Mouse (Mus musculus) kidney, embryonic 14.5 days (tissue): ENCODE measurements around the gene Ttc7b. TPM values are rescaled to one million over a fixed set of nuclear protein-coding genes. Genes with fewer than 3 reads are reported as not detected.

Experiments
- ATAC-seq: fragments of 200-750 bp; cut with Nextera tagmentation; 2 replicates; pipeline ENCODE4 v1.8.0; 2017; ENCODE audit warnings: moderate number of reproducible peaks, mild to moderate bottlenecking, moderate TSS enrichment, moderate library complexity; ENCODE audit not compliant: low FRiP score, low TSS enrichment
- H3K27ac ChIP-seq: fragments of 300-500 bp; sonication (generic); 2 replicates; pipeline ENCODE4 v1.5.1; 2014; ENCODE audit warnings: low read depth, mild to moderate bottlenecking, low read length, moderate library complexity, mixed read lengths
- H3K27me3 ChIP-seq: fragments of 300-500 bp; sonication (generic); 2 replicates; pipeline ENCODE4 v1.6.1; 2014; ENCODE audit warnings: mild to moderate bottlenecking, low read length; ENCODE audit not compliant: control insufficient read depth, insufficient read depth
- H3K36me3 ChIP-seq: fragments of 300-500 bp; sonication (generic); 2 replicates; pipeline ENCODE4 v1.6.1; 2014; ENCODE audit warnings: low read length, mixed read lengths; ENCODE audit not compliant: control insufficient read depth, insufficient read depth
- H3K4me1 ChIP-seq: fragments of 300-500 bp; sonication (generic); 2 replicates; pipeline ENCODE4 v1.6.1; 2014; ENCODE audit warnings: low read length, mixed read lengths; ENCODE audit not compliant: control insufficient read depth, insufficient read depth
- H3K4me2 ChIP-seq: fragments of 300-500 bp; sonication (generic); replicated peaks from 2 replicates; pipeline ENCODE4 v1.6.1; 2014; ENCODE audit warnings: low read depth, mild to moderate bottlenecking, low read length
- H3K4me3 ChIP-seq: fragments of 300-500 bp; sonication (generic); 2 replicates; pipeline ENCODE4 v1.5.1; 2014; ENCODE audit warnings: mild to moderate bottlenecking, low read length
- H3K9ac ChIP-seq: fragments of 300-500 bp; sonication (generic); 2 replicates; pipeline ENCODE4 v1.6.1; 2014; ENCODE audit warnings: low read depth, mild to moderate bottlenecking, low read length, moderate library complexity
- H3K9me3 ChIP-seq: fragments of 300-500 bp; sonication (generic); 2 replicates; pipeline ENCODE4 v1.6.1; 2016; ENCODE audit warnings: low read length; ENCODE audit not compliant: control insufficient read depth
- WGBS: fragments of 180-500 bp; shearing (Covaris S2); extraction: QIAGEN DNeasy Blood & Tissue Kit; methylation state at CpG from one replicate; pipeline ENCODE4 v1.1.7; 2014; 5-methylcytosine and 5-hydroxymethylcytosine counted together
- polyA plus RNA-seq: library from polyadenylated mRNA; unstranded; fragments of >200 nt; fragmentation: Nextera tagmentation; extraction: Ambion mirVana; gene quantifications from 2 replicates; pipeline ENCODE4 v1.2.1, GENCODE M21; 2014

Ttc7b gene
- polyA plus RNA-seq, 1 experiment from 2014 or later, result 7.6 TPM

- H3K27me3 ChIP-seq, result no peaks in the 10 kb centered on the region
- 65% methylated on average over 20 of the region's 20 CpGs for whole genome bisulfite sequencing
- H3K27ac ChIP-seq, result no peak overlapping the region
- H3K4me3 ChIP-seq, result no peak overlapping the region
- no peaks in the 10 kb centered on the region for H3K9me3 ChIP-seq
- no peak overlapping the region for H3K9ac ChIP-seq
- H3K36me3 ChIP-seq, result no peaks in the 10 kb centered on the region
- ATAC-seq, result no peak
- H3K4me2 ChIP-seq, result no peak overlapping the region
- H3K4me1 ChIP-seq, result no peaks in the 10 kb centered on the region
These were observed 243.8 kb downstream of the Ttc7b start for GRCm38 (mm10) chr12:100276607-100277533.

DNA sequence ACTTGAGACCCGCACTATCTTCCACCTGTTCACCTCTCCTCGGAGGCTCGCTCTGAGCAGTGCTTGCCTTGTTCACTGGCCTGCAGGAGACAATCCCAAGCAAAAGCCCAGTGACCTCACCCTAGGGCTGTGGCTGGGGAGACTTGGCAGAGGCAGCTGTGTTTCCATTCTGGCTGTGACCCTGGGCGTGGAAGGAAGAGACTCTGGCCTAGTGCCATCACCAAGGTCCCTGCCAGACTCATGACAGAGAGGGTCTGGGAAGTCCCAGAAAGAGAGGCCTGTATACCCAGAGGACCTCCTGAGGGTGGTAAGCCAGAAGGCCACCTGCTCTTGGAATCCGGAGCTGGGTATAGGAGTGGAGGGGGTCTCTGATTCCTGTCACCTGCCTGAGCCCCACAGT, 244.8 kb downstream of the Ttc7b start:
- H3K27ac ChIP-seq, result no peak overlapping the region
- no peak overlapping the region for H3K9ac ChIP-seq
- no peaks in the 10 kb centered on the region for H3K27me3 ChIP-seq
- H3K4me2 ChIP-seq, result no peak overlapping the region
- no peaks in the 10 kb centered on the region for H3K9me3 ChIP-seq
- 68% methylated on average over 5 of the region's 5 CpGs for WGBS
- no peaks in the 10 kb centered on the region for H3K36me3 ChIP-seq
- no peak for ATAC-seq
- H3K4me3 ChIP-seq, result no peak overlapping the region
- H3K4me1 ChIP-seq, result no peaks in the 10 kb centered on the region

GRCm38 (mm10) chr12:100273033-100273432, 247.6 kb downstream of the Ttc7b start:
- Histone ChIP-seq H3K27ac (no peak overlapping the region), H3K4me1 (no peaks in the 10 kb centered on the region), H3K9ac (no peak overlapping the region), H3K9me3 (no peaks in the 10 kb centered on the region), H3K4me3 (no peak overlapping the region), H3K4me2 (no peak overlapping the region), H3K27me3 (no peaks in the 10 kb centered on the region), H3K36me3 (no peaks in the 10 kb centered on the region)
- no peak for ATAC-seq
- 93% methylated on average over 2 of the region's 2 CpGs for WGBS

DNA sequence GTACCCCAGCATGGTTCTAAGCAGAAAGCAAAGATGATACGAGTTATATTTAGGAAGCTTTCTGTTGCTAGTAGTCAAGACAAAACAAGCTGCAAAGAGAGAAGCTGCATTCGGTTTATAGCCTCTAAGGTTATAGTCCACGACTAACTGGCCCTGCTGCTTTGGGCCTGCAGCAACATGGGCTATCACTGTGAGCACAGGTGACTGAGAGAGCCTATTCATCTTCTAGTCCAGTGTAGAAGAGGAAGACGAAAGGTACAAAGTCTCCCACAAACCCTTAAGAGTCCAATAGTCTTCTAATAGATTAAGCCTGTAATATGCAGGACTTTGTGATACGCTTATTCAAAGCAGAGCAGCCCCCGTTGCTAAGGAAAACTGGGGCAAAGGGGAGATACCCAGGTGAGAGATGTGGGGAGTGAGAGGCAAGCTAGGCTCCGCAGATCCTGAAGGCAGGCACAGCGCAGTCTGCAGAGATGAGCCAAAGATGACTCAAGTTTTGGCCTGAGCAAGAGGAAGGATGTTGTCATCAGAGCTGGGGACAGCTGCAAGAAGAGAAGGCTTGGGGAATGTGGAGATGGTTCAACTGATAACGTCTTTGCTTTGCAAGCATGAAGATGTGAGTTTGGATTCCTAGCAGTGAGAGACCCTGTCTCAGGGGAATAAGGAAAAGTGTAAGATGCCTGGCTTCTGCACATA, 250.5 kb downstream of the Ttc7b start:
- no peak for ATAC-seq
- Histone ChIP-seq H3K9ac (no peak overlapping the region), H3K36me3 (no peaks in the 10 kb centered on the region), H3K4me2 (no peak overlapping the region), H3K4me1 (no peaks in the 10 kb centered on the region), H3K27ac (no peak overlapping the region), H3K4me3 (no peak overlapping the region), H3K27me3 (no peaks in the 10 kb centered on the region), H3K9me3 (no peaks in the 10 kb centered on the region)
- 83% methylated on average over 9 of the region's 9 CpGs for WGBS

DNA sequence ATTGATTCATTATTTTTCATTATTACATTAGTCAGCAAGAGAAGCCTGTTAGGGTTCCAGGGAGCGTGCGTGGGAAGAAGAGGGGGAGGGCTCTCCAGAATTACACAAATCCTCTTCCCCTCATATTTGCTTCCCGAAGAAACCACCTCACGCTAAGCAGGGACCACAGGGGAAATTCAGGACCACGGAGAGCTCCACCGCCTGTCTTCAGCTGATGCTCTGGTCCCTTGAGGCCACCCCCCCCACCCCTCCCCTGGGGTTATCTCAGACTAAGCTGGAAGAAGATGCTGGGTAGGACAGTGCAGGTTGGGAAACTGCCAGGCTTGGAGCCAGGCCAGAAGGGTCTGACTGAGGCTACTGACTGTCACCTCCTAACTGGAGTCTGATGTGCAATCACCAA, 252.6 kb downstream of the Ttc7b start:
- 11% methylated on average over 6 of the region's 6 CpGs for WGBS
- Histone ChIP-seq H3K4me3 (no peak overlapping the region), H3K4me1 (no peaks in the 10 kb centered on the region), H3K27me3 (no peaks in the 10 kb centered on the region), H3K9ac (no peak overlapping the region), H3K4me2 (no peak overlapping the region), H3K27ac (no peak overlapping the region), H3K36me3 (no peaks in the 10 kb centered on the region), H3K9me3 (no peaks in the 10 kb centered on the region)
- ATAC-seq, result 0 out of 2 replicates have a peak, but pooled peaks have one; percentile 52

DNA sequence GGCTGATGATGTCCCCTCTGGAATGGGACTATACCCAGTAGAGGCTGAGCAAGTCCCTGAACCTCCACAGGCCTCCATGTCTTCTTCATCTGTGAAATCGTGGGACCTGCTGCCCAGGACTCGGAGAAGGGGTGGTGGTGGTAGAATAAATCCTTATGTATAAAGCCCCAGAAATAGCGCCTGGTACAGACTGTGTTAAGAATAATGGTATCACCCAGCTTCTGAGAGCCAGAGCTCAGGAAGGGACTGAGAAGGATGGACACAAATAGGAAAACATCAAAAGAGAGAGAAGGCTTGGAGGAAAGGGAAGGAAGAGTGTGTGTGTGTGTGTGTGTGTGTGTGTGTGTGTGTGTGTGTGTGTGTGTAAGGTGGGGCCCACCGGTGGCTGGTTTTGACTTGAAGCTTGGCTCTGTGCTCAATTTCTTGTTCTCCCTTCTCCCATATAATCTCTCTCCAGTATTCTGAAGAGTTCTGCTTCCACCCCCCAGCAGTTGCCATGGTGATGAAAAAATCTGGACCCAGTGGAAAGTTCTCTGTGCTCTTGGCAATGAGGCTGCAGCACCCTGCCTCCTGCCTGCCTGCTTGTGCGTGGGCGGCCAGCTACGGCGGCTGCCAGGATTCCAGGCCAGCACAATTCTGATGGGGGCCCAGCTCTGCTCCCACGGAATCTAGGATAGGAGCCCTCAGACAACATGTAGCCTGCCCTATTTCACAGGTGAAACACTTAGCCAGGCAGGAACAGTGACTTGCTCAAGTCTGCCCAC, 254.9 kb downstream of the Ttc7b start:
- no peaks in the 10 kb centered on the region for H3K9me3 ChIP-seq
- H3K4me2 ChIP-seq, result no peak overlapping the region
- no peak overlapping the region for H3K27ac ChIP-seq
- WGBS, result 55% methylated on average over 9 of the region's 9 CpGs
- H3K36me3 ChIP-seq, result no peaks in the 10 kb centered on the region
- no peak overlapping the region for H3K4me3 ChIP-seq
- no peak for ATAC-seq
- H3K27me3 ChIP-seq, result no peaks in the 10 kb centered on the region
- H3K9ac ChIP-seq, result no peak overlapping the region
- H3K4me1 ChIP-seq, result no peaks in the 10 kb centered on the region

DNA sequence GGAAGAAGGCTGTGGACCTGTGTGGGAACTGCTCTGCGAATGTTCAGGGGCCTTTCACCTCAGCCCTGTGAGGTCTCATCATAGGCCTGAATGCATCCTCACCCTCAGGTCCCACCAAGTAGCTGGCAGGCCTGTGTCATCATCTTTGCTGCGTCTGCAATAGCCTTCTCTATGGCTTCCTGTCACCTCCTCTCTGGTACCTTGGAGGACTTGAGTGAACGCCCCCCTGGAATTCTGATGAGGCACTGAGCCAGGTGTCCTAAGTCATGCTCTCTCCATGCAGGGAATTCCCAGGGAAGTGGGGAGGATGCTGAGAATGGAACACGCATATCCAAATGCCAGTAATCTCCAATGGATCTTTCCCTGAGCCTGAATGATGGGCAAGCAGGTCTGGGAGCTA, 255.7 kb downstream of the Ttc7b start:
- 76% methylated on average over 4 of the region's 4 CpGs for WGBS
- ATAC-seq, result no peak

GRCm38 (mm10) chr12:100262846-100263245, 257.8 kb downstream of the Ttc7b start:
- Histone ChIP-seq H3K36me3 (no peaks in the 10 kb centered on the region), H3K9me3 (no peaks in the 10 kb centered on the region), H3K4me1 (no peaks in the 10 kb centered on the region), H3K27me3 (no peaks in the 10 kb centered on the region), H3K4me2 (no peak overlapping the region), H3K27ac (no peak overlapping the region), H3K9ac (no peak overlapping the region), H3K4me3 (no peak overlapping the region)
- WGBS, result 80% methylated on average over 6 of the region's 6 CpGs
- ATAC-seq, result no peak

More for the DNA sequence above, 255.7 kb downstream of the Ttc7b start:
- Histone ChIP-seq H3K27ac (no peak overlapping the region), H3K4me1 (no peaks in the 10 kb centered on the region), H3K9ac (no peak overlapping the region), H3K4me2 (no peak overlapping the region), H3K27me3 (no peaks in the 10 kb centered on the region), H3K9me3 (no peaks in the 10 kb centered on the region), H3K4me3 (no peak overlapping the region), H3K36me3 (no peaks in the 10 kb centered on the region)
